Mouse (Mus musculus): ENCODE data around the gene Palld.

DNA sequence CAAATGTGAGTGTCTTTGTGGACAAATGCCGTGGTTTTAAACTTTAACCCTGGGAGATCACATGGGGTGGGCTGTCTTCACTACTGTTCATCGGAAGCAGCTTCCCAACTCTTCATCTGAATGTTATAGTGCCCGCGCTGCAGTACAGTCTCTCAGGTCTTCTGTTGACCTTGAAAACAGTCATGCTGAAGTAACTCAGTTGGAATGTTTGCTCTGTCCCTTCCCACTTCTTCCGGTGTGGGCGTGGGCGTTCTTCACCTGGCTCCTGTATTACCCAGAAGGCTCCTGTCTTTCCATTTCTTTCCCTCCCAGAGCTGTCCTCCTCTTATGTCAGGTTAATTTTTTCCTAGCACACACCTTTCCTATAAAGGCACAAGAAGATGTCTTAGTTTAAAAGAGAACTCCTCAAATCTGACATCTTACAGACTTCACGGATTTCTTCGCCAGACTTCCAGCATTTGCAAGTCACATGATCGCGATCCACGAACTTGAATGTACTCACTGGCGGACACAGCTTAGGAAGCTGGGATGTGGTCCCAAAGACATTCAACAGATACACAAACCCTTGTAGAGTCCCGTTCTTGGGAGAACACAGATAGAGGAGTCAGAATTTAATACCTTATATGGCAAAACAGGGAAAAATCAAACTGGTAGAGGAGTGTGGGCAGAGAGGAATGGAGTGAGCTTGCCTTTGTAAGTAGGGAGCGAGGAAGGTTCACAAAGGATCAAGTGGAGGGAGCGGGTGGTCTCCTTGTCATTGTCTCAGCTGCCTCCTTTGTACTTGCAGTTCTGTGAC is 189.1 kb downstream of the Palld start:
- TF ChIP-seq CTCF (IDR thresholded peaks at IDR 0.05; ENCODE audit: low read depth, low read length) (no peak), GATA1 (IDR thresholded peaks at IDR 0.05; ENCODE audit: borderline replicate concordance, low read length) (no peak)
